In the genomic region with DNA sequence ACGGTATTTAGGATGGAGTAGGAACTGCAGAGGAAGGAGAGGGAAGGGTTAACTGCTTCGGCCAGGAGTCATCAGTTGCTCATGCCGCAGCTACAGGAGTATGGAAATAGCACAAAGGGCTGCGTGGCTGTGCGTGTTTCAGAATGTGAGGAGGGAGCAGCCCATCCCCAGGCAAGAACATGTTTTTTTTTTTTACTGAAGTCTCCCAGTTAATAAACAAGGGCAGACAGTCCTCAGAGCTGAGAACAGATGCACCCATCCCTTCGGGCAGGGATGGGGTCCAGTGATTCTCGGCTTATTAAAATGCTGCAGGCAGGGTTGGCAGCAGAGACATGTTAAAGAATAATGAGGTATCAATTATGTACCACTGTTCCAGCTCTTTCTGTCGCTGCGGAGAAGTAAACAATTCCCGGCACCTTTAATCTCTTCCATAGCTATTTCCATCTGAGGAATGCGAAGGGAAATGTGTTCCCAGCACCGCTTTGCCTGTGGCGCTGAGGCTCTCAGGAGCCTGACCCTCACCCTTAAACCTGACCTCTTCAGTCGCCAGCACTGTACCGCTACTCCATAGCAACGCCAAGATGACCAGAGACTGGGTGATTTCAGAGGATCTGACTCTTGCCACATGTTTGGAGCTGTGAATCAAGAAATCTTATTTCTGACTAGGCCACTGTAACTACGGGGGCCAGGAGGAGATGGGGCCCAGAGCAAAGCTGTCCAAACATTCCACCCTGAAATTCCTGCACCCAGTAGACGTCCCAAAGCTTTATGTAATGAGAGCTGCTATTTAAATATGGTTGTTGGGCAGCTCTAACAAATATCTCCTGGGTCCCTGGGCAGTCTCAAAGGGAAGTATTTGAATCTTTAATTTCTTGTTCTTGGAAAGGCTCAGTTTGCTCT, we compare ENCODE assay signal across 11 mouse cellular contexts. TPM values are rescaled to one million over a fixed set of nuclear protein-coding genes. Genes with fewer than 3 reads are reported as not detected.
A peak's percentile ranks its signal among the peaks of the same experiment; 100 is the strongest.
DNase-seq lines count a peak whose midpoint lies in the region; ATAC-seq lines count a peak whose summit lies in the region.
"Had no signal": no experiment of that assay in that cellular context is flagged by ENCODE, and none has a peak within 500 bp of the region (broad histone marks: within the 10 kb centered on the region; RNA-seq: fewer than 3 reads in every experiment).

No protein-coding gene starts in this region.

- peaks cover 11% of the 10 kb centered on the region for H3K4me1 ChIP-seq in lung, embryonic 15.5 days
- peaks cover 11% of the 10 kb centered on the region for H3K4me1 ChIP-seq in forebrain, embryonic 15.5 days
- peaks cover 10% of the 10 kb centered on the region for H3K4me1 ChIP-seq in limb, embryonic 13.5 days
- peaks cover 9% of the 10 kb centered on the region; the same call in 1 of the 2 replicates for H3K4me1 ChIP-seq in stomach, embryonic 14.5 days (ENCODE audit: control insufficient read depth, insufficient read depth, low read length)

- 0 out of 2 replicates have a peak overlapping the region, but pooled peaks have one; percentile 46 for H3K27ac ChIP-seq in lung, embryonic 15.5 days
- H3K27ac ChIP-seq in forebrain, embryonic 15.5 days (replicated peaks): peak overlapping the region; percentile 60
- peak overlapping the region; percentile 28; the same call in 1 of the 2 replicates for H3K27ac ChIP-seq in limb, embryonic 13.5 days
- no peak overlapping the region for H3K27ac ChIP-seq in stomach, embryonic 14.5 days (ENCODE audit: low read length)

- H3K4me2 ChIP-seq in lung, embryonic 15.5 days: peak overlapping the region; percentile 39
- H3K4me2 ChIP-seq in forebrain, embryonic 15.5 days (replicated peaks): no peak overlapping the region
- H3K4me2 ChIP-seq in limb, embryonic 13.5 days (replicated peaks): peak overlapping the region; percentile 23; the same call in 1 of the 2 replicates
- H3K4me2 ChIP-seq in stomach, embryonic 14.5 days (replicated peaks; ENCODE audit: low read depth, low read length): peak overlapping the region; percentile 20

- no peaks in the 10 kb centered on the region for H3K36me3 ChIP-seq in lung, embryonic 15.5 days
- no peaks in the 10 kb centered on the region for H3K36me3 ChIP-seq in forebrain, embryonic 15.5 days
- H3K36me3 ChIP-seq in limb, embryonic 13.5 days: no peaks in the 10 kb centered on the region; the same call in 1 of the 2 replicates
- H3K36me3 ChIP-seq in stomach, embryonic 14.5 days (ENCODE audit: control insufficient read depth, insufficient read depth, low read length): no peaks in the 10 kb centered on the region

- no peak overlapping the region for H3K9ac ChIP-seq in lung, embryonic 15.5 days
- no peak overlapping the region for H3K9ac ChIP-seq in forebrain, embryonic 15.5 days (replicated peaks)
- no peak overlapping the region for H3K9ac ChIP-seq in limb, embryonic 13.5 days
- H3K9ac ChIP-seq in stomach, embryonic 14.5 days (replicated peaks; ENCODE audit: low read depth, low read length): no peak overlapping the region

- H3K4me3 ChIP-seq in lung, embryonic 15.5 days: no peak overlapping the region
- no peak overlapping the region for H3K4me3 ChIP-seq in forebrain, embryonic 15.5 days
- H3K4me3 ChIP-seq in limb, embryonic 13.5 days: no peak overlapping the region
- no peak overlapping the region for H3K4me3 ChIP-seq in stomach, embryonic 14.5 days (ENCODE audit: low read depth, low read length)
- H3K4me3 ChIP-seq: myocyte had no signal

- no peaks in the 10 kb centered on the region for H3K27me3 ChIP-seq in lung, embryonic 15.5 days
- no peaks in the 10 kb centered on the region for H3K27me3 ChIP-seq in forebrain, embryonic 15.5 days
- H3K27me3 ChIP-seq in limb, embryonic 13.5 days: no peaks in the 10 kb centered on the region
- no peaks in the 10 kb centered on the region for H3K27me3 ChIP-seq in stomach, embryonic 14.5 days (ENCODE audit: control insufficient read depth, insufficient read depth, low read length)

- DNase-seq in lung, postnatal 14 days: no peak
- no peak for DNase-seq in cerebellum, postnatal 10 days
- DNase-seq in gastrocnemius, postnatal 10 days: no peak
- DNase-seq: cerebellum, adult 9-10 months; heart, postnatal 4 days had no signal

- H3K9me3 ChIP-seq in lung, embryonic 15.5 days: no peaks in the 10 kb centered on the region
- no peaks in the 10 kb centered on the region for H3K9me3 ChIP-seq in forebrain, embryonic 15.5 days
- H3K9me3 ChIP-seq in limb, embryonic 13.5 days: no peaks in the 10 kb centered on the region
- H3K9me3 ChIP-seq in stomach, embryonic 14.5 days (ENCODE audit: control insufficient read depth, low read depth, low read length): no peaks in the 10 kb centered on the region

- ATAC-seq in lung, embryonic 15.5 days (ENCODE audit: borderline replicate concordance, extremely low read depth, low FRiP score, low TSS enrichment): peak; percentile 49; the same call in 1 of the 2 replicates
- no peak for ATAC-seq in forebrain, embryonic 15.5 days (replicated peaks)
- no peak for ATAC-seq in limb, embryonic 13.5 days (ENCODE audit: low FRiP score, low read depth)
- ATAC-seq in stomach, embryonic 14.5 days (ENCODE audit: insufficient number of reproducible peaks, insufficient read depth, low FRiP score, low read depth): no peak

- WGBS in lung, embryonic 15.5 days: 13% methylated on average over 18 of the region's 18 CpGs
- 34% methylated on average over 18 of the region's 18 CpGs for WGBS in forebrain, embryonic 15.5 days
- 37% methylated on average over 18 of the region's 18 CpGs for WGBS in limb, embryonic 13.5 days
- 14% methylated on average over 18 of the region's 18 CpGs for WGBS in stomach, embryonic 14.5 days

RNA-seq across cellular contexts. Expression of a gene that starts 27.4 kb away (rescaled TPM):
- not detected in 2 replicates for polyA plus RNA-seq in lung, embryonic 15.5 days (2015; fragmentation: Nextera tagmentation; extraction: Ambion mirVana)
- not detected in 2 replicates for polyA plus RNA-seq in forebrain, embryonic 15.5 days (2015; fragmentation: Nextera tagmentation; extraction: Ambion mirVana)
- polyA plus RNA-seq in limb, embryonic 13.5 days (2015; fragmentation: Nextera tagmentation; extraction: Ambion mirVana): 0.38 and 0.45 TPM in 2 replicates
- 0.27 TPM in 1 of 2 replicates, not detected in the other for polyA plus RNA-seq in stomach, embryonic 14.5 days (2014; fragmentation: Nextera tagmentation; extraction: Ambion mirVana)
- under 1 TPM in 1 of 2 experiments, not detected in 1; 0.14 TPM for total RNA-seq in gastrocnemius, postnatal 10 days (2021)
- total RNA-seq: liver, adult 2 months had no signal
- polyA plus RNA-seq: liver, adult 2 months had no signal
